Mouse (Mus musculus) limb, embryonic 10.5 days (tissue): ENCODE data around the gene Rap1gap2. TPM values are rescaled to one million over a fixed set of nuclear protein-coding genes. Genes with fewer than 3 reads are reported as not detected.

Experiments used
- DNase-seq: peaks from one replicate; pipeline ENCODE4 v3.0.0-alpha.2; 2017; ENCODE audit warnings: low spot score
- H3K27ac ChIP-seq: fragments of 300-500 bp; sonication (generic); 2 replicates; pipeline ENCODE4 v1.5.1; 2016; ENCODE audit warnings: mild to moderate bottlenecking
- H3K27me3 ChIP-seq: fragments of 300-500 bp; sonication (generic); 2 replicates; pipeline ENCODE4 v1.6.1; 2016; ENCODE audit warnings: low read depth, mild to moderate bottlenecking; ENCODE audit not compliant: poor library complexity, severe bottlenecking
- H3K36me3 ChIP-seq: fragments of 300-500 bp; sonication (generic); 2 replicates; pipeline ENCODE4 v1.6.1; 2016; ENCODE audit warnings: mild to moderate bottlenecking, moderate library complexity
- H3K4me1 ChIP-seq: fragments of 300-500 bp; sonication (generic); 2 replicates; pipeline ENCODE4 v1.6.1; 2016
- H3K4me3 ChIP-seq: fragments of 300-500 bp; sonication (generic); 2 replicates; pipeline ENCODE4 v1.5.1; 2016; ENCODE audit warnings: mild to moderate bottlenecking, moderate library complexity
- H3K9me3 ChIP-seq: fragments of 300-500 bp; sonication (generic); replicated peaks from 2 replicates; pipeline ENCODE4 v1.6.1; 2016; ENCODE audit warnings: mild to moderate bottlenecking
- WGBS: fragments of 180-500 bp; shearing (Covaris S2); methylation state at CpG from one replicate; pipeline ENCODE4 v1.1.7; 2016; 5-methylcytosine and 5-hydroxymethylcytosine counted together
- polyA plus RNA-seq: library from polyadenylated mRNA; unstranded; fragments of >200 nt; fragmentation: Nextera tagmentation; extraction: Ambion mirVana; gene quantifications from 2 replicates; pipeline ENCODE4 v1.2.1, GENCODE M21; 2016

Rap1gap2 gene
- polyA plus RNA-seq, 1 experiment from 2014 or later, result 0.34 TPM

- no peaks in the 10 kb centered on the region for H3K4me1 ChIP-seq
- no peak for DNase-seq
- no peaks in the 10 kb centered on the region for H3K36me3 ChIP-seq
- no peak overlapping the region for H3K27ac ChIP-seq
- H3K9me3 ChIP-seq, result no peaks in the 10 kb centered on the region
- no peaks in the 10 kb centered on the region for H3K27me3 ChIP-seq
- H3K4me3 ChIP-seq, result no peak overlapping the region
- 91% methylated on average over 4 of the region's 4 CpGs for WGBS
Observed at GRCm38 (mm10) chr11:74442396-74442795, 168.3 kb downstream of the Rap1gap2 start.

DNA sequence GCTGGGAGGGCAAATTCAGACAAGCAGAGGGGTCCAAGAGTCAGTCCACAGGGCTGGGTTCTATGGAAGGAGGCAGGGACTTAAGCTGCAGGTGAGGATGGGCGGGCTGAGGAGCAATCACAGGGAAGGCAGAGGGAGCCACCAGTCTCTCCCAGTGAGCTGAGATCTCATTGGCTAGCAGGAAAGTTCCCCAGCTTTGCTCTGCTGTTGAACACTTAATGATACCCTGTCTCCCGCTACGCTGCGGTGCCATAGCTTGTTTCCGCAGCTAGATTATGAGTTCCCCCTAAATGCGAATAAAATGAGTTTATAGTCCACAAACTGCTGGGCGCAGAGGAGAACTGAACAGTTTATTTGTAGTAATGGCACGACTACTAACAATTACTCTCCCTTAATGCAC, 170.6 kb downstream of the Rap1gap2 start:
- H3K36me3 ChIP-seq, result no peaks in the 10 kb centered on the region
- H3K9me3 ChIP-seq, result no peaks in the 10 kb centered on the region
- DNase-seq, result no peak
- WGBS, result 81% methylated on average over 8 of the region's 8 CpGs
- H3K4me3 ChIP-seq, result no peak overlapping the region
- H3K4me1 ChIP-seq, result no peaks in the 10 kb centered on the region
- no peaks in the 10 kb centered on the region for H3K27me3 ChIP-seq
- H3K27ac ChIP-seq, result no peak overlapping the region

DNA sequence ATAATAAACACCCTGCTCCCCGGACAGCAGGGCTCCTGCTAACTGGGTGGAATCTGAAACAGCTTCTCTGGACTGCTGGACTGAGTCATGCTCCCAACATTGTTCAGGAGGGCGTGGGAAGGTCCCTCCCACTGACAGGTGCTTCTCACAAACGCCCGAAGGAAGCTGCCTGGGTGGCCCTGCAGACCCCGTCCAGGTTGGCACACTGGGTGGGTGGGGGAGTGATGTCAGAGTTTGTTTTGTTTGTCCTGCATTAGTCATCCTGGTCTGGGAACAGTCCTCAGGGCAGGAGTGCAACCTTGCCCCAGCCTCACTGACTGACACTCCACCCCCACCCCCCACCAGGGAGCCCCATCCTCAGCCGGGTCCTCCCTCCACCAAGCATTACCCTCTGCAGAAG, 171.5 kb downstream of the Rap1gap2 start:
- 75% methylated on average over 6 of the region's 6 CpGs for WGBS
- no peaks in the 10 kb centered on the region for H3K9me3 ChIP-seq

GRCm38 (mm10) chr11:74438249-74438648, 172.5 kb downstream of the Rap1gap2 start:
- no peak for DNase-seq
- Histone ChIP-seq H3K27me3 (no peaks in the 10 kb centered on the region), H3K4me3 (no peak overlapping the region), H3K27ac (no peak overlapping the region), H3K9me3 (no peaks in the 10 kb centered on the region), H3K4me1 (no peaks in the 10 kb centered on the region), H3K36me3 (no peaks in the 10 kb centered on the region)
- 88% methylated on average over 4 of the region's 4 CpGs for WGBS

More for the DNA sequence above, 171.5 kb downstream of the Rap1gap2 start:
- Histone ChIP-seq H3K27me3 (no peaks in the 10 kb centered on the region), H3K4me3 (no peak overlapping the region), H3K36me3 (no peaks in the 10 kb centered on the region), H3K27ac (no peak overlapping the region), H3K4me1 (no peaks in the 10 kb centered on the region)
- no peak for DNase-seq

DNA sequence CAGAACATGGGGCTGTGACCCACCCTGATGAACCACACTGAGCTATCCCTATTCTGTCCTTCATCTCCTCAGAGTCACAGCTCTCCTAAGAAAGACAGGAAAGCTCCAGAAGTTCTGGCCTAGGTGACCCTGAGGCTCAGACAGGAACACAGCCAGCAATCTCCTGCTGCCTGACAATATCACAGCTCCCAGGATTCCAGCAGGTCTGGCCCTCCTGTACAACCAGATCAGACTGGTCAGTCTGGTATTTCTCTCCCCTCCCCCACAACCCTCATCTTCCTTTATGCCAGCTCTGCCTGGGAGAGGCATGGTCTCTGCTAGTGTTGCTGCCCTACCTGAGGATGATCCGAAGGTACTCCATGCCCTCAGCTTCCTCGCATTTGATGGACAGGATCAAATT, 175.3 kb downstream of the Rap1gap2 start:
- Histone ChIP-seq H3K27me3 (no peaks in the 10 kb centered on the region), H3K4me3 (no peak overlapping the region), H3K27ac (no peak overlapping the region), H3K36me3 (no peaks in the 10 kb centered on the region), H3K9me3 (no peaks in the 10 kb centered on the region), H3K4me1 (no peaks in the 10 kb centered on the region)
- DNase-seq, result no peak
- 93% methylated on average over 2 of the region's 2 CpGs for WGBS

DNA sequence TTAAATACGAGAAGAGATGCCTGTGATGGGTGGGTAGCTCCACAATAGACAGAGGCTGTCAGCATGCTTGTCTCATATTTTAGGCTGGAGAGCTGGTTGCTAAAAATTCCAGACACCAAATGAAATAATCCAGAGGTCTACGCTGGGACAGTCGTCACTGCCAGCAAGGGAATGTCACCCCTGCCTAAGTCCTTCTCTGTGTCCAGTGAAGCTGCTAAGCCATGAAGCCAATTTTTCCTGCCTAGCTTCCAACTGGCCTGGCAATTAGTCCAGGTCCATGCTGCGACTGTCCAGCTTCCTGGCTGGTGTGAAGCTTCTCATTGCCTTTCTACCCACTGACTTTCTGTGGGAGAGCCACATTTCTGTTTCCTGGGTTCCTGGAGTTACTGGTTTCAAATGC, 177.7 kb downstream of the Rap1gap2 start:
- WGBS, result 87% methylated on average over 4 of the region's 4 CpGs
- no peaks in the 10 kb centered on the region for H3K4me1 ChIP-seq
- no peaks in the 10 kb centered on the region for H3K9me3 ChIP-seq
- no peak for DNase-seq
- no peaks in the 10 kb centered on the region for H3K27me3 ChIP-seq
- H3K36me3 ChIP-seq, result no peaks in the 10 kb centered on the region
- no peak overlapping the region for H3K27ac ChIP-seq
- no peak overlapping the region for H3K4me3 ChIP-seq

DNA sequence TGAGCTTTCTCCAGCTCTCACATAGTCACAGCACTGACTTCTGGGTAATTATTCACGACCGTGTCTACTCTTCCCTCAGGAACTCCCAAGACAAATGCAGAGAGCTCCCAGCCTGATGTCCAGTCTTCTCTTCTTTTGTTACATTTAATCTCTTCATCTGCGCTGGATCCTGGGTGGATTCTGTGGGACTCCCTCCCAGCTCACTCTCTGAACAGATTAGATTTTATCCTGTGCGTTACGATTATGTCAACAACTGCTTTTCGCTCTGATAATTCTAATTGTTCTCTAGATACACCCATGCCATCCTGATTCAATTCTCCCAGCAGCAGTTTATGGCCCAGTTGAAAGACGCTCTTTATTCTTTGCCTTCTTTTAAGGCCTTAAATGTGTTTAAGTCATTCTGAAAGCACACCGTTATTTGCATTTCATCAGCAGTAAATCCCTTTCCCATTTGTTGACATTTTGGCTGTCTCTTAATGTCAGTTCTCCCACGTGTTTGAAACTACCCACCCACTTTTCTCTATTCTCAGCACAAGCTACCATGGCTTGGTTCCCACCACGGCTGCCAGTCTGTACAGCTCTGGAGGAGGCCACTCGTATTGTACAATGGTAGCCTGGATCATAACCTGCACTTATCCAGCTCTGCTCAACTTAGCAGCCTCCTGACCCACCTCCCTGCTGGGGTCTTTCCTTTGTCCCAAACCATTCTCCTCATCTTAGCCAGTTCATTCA, 180.8 kb downstream of the Rap1gap2 start:
- no peak overlapping the region for H3K4me3 ChIP-seq
- H3K9me3 ChIP-seq, result no peaks in the 10 kb centered on the region
- H3K36me3 ChIP-seq, result no peaks in the 10 kb centered on the region
- H3K4me1 ChIP-seq, result no peaks in the 10 kb centered on the region
- H3K27me3 ChIP-seq, result no peaks in the 10 kb centered on the region
- H3K27ac ChIP-seq, result no peak overlapping the region
- WGBS, result 78% methylated on average over 11 of the region's 11 CpGs
- DNase-seq, result no peak

DNA sequence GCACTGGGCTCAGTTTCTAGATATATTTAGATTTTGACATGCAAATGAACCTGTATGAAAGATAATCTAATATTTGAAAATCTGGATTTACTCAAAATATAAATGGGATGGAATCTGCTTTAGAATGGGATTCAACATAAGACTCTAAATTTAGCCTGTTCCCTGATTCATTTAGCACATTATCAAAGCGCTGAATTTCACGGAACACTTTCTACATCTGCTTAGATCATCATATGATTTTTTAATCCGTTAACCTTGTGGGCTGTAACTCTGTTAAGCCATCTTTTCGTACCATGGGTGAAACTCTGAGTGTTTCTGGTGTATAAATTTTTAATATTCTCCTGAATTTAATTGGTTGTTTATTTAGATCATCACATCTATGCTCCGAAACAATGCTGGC, 184.4 kb downstream of the Rap1gap2 start:
- Histone ChIP-seq H3K27me3 (no peaks in the 10 kb centered on the region), H3K4me1 (no peaks in the 10 kb centered on the region), H3K4me3 (no peak overlapping the region), H3K9me3 (no peaks in the 10 kb centered on the region), H3K36me3 (no peaks in the 10 kb centered on the region), H3K27ac (no peak overlapping the region)
- no peak for DNase-seq
- 90% methylated on average over 5 of the region's 5 CpGs for WGBS

DNA sequence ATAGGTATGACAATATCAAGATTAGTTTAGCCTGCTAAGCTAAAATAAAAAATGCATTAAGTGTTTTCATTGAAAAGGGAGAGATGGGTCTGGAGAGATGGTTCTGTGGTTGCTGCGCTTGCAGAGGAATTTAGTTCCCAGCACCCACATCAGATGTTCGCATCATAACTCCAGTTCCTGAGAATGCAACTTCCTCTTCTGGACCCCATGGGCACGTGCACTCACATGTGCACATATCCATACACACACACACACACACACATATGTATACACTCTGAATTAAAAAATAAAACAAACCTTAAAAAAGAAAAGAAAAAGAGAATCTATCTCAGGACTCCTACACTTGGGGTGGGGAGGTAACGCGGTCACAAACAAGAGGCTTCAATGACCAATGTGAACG, 188.7 kb downstream of the Rap1gap2 start:
- Histone ChIP-seq H3K9me3 (no peaks in the 10 kb centered on the region), H3K36me3 (no peaks in the 10 kb centered on the region), H3K27me3 (no peaks in the 10 kb centered on the region), H3K4me3 (no peak overlapping the region), H3K27ac (no peak overlapping the region), H3K4me1 (no peaks in the 10 kb centered on the region)
- 93% methylated on average over 6 of the region's 6 CpGs for WGBS
- DNase-seq, result no peak

DNA sequence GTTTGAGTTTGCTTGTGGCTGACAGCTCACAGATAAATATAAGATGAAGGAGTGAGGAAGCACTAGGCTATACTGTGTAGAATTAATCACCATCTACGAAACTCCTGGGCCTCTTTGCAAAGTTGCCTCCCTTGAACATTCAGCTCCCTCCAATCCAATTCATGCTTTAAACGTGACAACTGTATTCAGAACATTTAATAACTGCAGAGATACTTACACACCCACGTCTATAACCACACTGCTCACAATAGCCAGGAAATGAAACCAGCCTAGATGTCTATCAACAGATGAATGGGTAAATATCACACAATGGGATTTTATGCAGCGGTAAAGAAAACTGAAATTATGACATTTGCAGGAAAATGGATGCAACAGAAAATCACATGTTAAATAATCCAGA, 189.6 kb downstream of the Rap1gap2 start:
- 82% methylated on average over 4 of the region's 4 CpGs for WGBS
- no peak overlapping the region for H3K27ac ChIP-seq
- DNase-seq, result no peak
- no peak overlapping the region for H3K4me3 ChIP-seq
- no peaks in the 10 kb centered on the region for H3K36me3 ChIP-seq
- no peaks in the 10 kb centered on the region for H3K4me1 ChIP-seq
- no peaks in the 10 kb centered on the region for H3K9me3 ChIP-seq
- H3K27me3 ChIP-seq, result no peaks in the 10 kb centered on the region

DNA sequence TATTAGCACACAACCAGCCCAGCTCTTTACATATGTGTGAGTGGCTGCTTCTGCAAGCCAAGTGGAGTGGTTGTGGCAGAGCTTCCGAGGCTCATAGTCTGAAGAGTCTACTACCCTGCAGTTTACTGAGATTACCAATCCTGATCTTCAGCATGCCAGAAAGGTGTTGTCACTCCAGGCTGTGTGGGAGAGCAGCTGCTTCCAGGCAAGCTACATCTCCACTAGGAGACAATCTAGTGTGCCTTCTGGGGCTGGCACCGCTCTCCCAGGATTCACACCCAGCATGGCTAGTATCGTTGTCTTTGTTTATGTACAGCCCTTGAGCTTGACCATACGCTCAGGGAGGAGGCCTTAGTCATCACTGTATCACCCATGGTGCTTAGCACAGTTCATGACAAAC, 191.1 kb downstream of the Rap1gap2 start:
- Histone ChIP-seq H3K27ac (no peak overlapping the region), H3K4me1 (no peaks in the 10 kb centered on the region), H3K27me3 (no peaks in the 10 kb centered on the region), H3K9me3 (no peaks in the 10 kb centered on the region), H3K4me3 (no peak overlapping the region), H3K36me3 (no peaks in the 10 kb centered on the region)
- WGBS, result 89% methylated on average over 4 of the region's 4 CpGs
- DNase-seq, result no peak

DNA sequence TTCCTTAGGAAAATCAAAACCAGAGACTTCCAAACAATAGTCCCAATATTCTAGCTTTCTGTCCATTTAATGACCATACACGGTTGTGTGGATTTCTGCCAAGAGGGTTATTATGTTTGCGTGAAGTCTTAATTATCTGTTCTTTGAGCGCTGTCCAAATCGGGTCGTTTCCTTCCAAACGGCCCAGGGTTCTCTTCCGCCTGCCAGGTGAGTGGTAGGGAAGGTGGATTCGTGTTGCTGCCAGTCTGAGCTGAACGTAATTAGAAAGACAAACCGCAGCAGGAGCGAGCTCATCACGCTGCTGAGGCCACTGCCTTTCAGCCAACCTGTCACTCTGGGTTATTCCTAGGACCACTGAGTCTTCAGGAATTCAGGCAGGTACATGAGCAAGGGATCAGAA, 195.0 kb downstream of the Rap1gap2 start:
- 84% methylated on average over 12 of the region's 12 CpGs for WGBS
- H3K4me1 ChIP-seq, result no peaks in the 10 kb centered on the region
- H3K27me3 ChIP-seq, result no peaks in the 10 kb centered on the region
- no peak for DNase-seq
- H3K36me3 ChIP-seq, result no peaks in the 10 kb centered on the region
- no peaks in the 10 kb centered on the region for H3K9me3 ChIP-seq
- H3K4me3 ChIP-seq, result no peak overlapping the region
- H3K27ac ChIP-seq, result no peak overlapping the region

GRCm38 (mm10) chr11:74414112-74414511, 196.6 kb downstream of the Rap1gap2 start:
- Histone ChIP-seq H3K9me3 (no peaks in the 10 kb centered on the region), H3K27me3 (no peaks in the 10 kb centered on the region), H3K4me3 (no peak overlapping the region), H3K27ac (no peak overlapping the region), H3K4me1 (peaks cover 10% of the 10 kb centered on the region), H3K36me3 (no peaks in the 10 kb centered on the region)
- 82% methylated on average over 9 of the region's 9 CpGs for WGBS
- no peak for DNase-seq

DNA sequence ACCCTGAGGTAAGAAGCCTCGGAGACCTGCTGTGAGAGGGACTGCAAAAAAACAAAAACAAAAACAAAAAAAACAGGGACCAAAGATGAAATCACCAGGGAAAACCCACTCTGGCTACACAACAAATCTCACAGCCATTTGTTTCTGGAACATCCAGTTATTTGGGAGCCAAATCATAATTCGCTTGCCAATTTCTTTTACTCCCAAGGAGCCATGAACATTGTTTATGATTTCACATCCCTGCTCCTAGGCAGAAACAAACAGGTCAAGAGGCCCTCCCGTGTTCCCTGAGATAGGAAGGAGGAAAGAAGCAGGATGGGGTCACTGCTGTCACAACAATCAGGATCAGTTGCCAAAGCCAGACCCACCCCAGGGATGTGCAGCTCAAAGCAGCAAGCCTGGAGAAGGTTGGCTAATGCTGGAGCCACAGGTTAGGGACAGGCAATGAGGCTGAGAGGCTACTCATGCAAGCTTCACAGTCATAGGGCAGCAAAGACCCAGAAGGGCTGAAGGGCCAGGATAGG, 197.2 kb downstream of the Rap1gap2 start:
- Histone ChIP-seq H3K4me1 (peaks cover 16% of the 10 kb centered on the region), H3K4me3 (no peak overlapping the region), H3K27ac (no peak overlapping the region), H3K36me3 (no peaks in the 10 kb centered on the region), H3K27me3 (no peaks in the 10 kb centered on the region), H3K9me3 (no peaks in the 10 kb centered on the region)
- no peak for DNase-seq
- 79% methylated on average over 3 of the region's 3 CpGs for WGBS
